Mouse (Mus musculus) cerebellum, postnatal 10 days (tissue): ENCODE results near the gene Tspyl4.

Experiments used
- DNase-seq, 2 experiments: peaks; one replicate each; pipeline ENCODE4 v3.0.0; 2021; ENCODE audit warnings: mixed read lengths in 2 of 2

The Tspyl4 gene

GRCm38 (mm10) chr10:34326701-34327100 lies 29.5 kb downstream of the Tspyl4 start:
- DNase-seq: peak; percentile 24 to 36

- no peak for DNase-seq
Measured at GRCm38 (mm10) chr10:34327144-34327543, 29.9 kb downstream of the Tspyl4 start.

GRCm38 (mm10) chr10:34328310-34328709 lies 31.1 kb downstream of the Tspyl4 start:
- DNase-seq: peak; percentile 72

- no peak for DNase-seq
Measured at GRCm38 (mm10) chr10:34341014-34341413, 43.8 kb downstream of the Tspyl4 start.

- no peak for DNase-seq
Measured at GRCm38 (mm10) chr10:34341886-34342285, 44.6 kb downstream of the Tspyl4 start.
